Mouse (Mus musculus) adrenal gland, postnatal 25 days (tissue): ENCODE results near the gene Trim29. TPM values are rescaled to one million over a fixed set of nuclear protein-coding genes. Genes with fewer than 3 reads are reported as not detected.

Experiments
- DNase-seq: peaks from one replicate; pipeline ENCODE4 v3.0.0; 2021; ENCODE audit warnings: mixed read lengths
- total RNA-seq: library from RNA; stranded (reverse); gene quantifications from 2 replicates; pipeline ENCODE4 v1.2.3, GENCODE M21; 2021

The Trim29 gene
- total RNA-seq, 1 experiment from 2014 or later: 0.33 TPM

- no peak for DNase-seq
Observed at GRCm38 (mm10) chr9:43384400-43384799, 73.8 kb downstream of the Trim29 start.

Other genes with a start within 250 kb of the Trim29 start
- 137 and 142 TPM in 2 replicates for gene Arhgef12, start 203.6 kb upstream of the Trim29 start, total RNA-seq
- gene Tmem136, start 194.3 kb upstream of the Trim29 start, total RNA-seq: 4.4 and 5.7 TPM in 2 replicates
- not detected in 2 replicates for gene Pou2f3, start 100.5 kb upstream of the Trim29 start, total RNA-seq
- gene Oaf, start 70.9 kb upstream of the Trim29 start, total RNA-seq: 7.7 and 16.8 TPM in 2 replicates